Mouse (Mus musculus): ENCODE measurements around the gene Plekha6.

DNA sequence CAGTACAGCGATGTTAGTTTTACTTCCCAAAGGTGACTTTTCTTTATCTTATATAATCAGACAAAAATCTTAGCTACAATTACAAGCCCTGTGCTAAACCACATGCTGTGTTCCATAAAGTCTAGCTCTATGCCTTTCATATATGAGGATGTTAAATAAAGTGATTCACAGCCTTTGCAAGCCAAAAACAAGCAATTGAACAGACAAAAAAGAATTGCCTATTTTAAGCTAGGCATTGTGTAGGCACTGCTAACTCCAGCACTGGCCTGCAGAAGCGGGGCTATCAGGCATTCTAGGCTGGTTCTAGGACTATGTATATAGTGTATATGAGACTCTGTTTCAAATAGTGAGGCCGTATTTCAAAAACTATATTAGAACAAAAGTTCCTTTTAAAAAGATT is 11.8 kb upstream of the Plekha6 start:
- TF ChIP-seq CTCF (IDR thresholded peaks at IDR 0.05; ENCODE audit: low read depth, low read length): no peak
- TF ChIP-seq POLR2A (IDR thresholded peaks at IDR 0.05; ENCODE audit: borderline replicate concordance, low read depth, low read length): no peak
